Mouse (Mus musculus) kidney, adult 9 months (tissue): ENCODE data around the gene Phf24.

Experiments
- DNase-seq: peaks from one replicate; pipeline ENCODE4 v3.0.0; 2022

The Phf24 gene

GRCm38 (mm10) chr4:42916617-42917401, at the start of gene Phf24:
Phf24 (plus strand) TSS chr4:42916660.
- DNase-seq, result no peak

GRCm38 (mm10) chr4:42867390-42867789, 49.1 kb upstream of the Phf24 start:
- DNase-seq, result no peak

GRCm38 (mm10) chr4:42868193-42868592, 48.3 kb upstream of the Phf24 start:
- no peak for DNase-seq

- DNase-seq, result no peak
Observed at GRCm38 (mm10) chr4:42870748-42871147, 45.7 kb upstream of the Phf24 start.

GRCm38 (mm10) chr4:42872151-42872550, 44.3 kb upstream of the Phf24 start:
- no peak for DNase-seq

GRCm38 (mm10) chr4:42872746-42873435, 43.6 kb upstream of the Phf24 start:
- peak; percentile 13 for DNase-seq

GRCm38 (mm10) chr4:42874134-42874533, 42.3 kb upstream of the Phf24 start, which contains the start of gene Fam205c:
Fam205c (minus strand) TSS chr4:42874234.
- DNase-seq, result no peak

- peak; percentile 72 for DNase-seq
Observed at GRCm38 (mm10) chr4:42876586-42877291, 39.7 kb upstream of the Phf24 start.

GRCm38 (mm10) chr4:42877657-42878056, 38.8 kb upstream of the Phf24 start:
- DNase-seq, result no peak

- no peak for DNase-seq
Observed at GRCm38 (mm10) chr4:42879829-42880676, 36.4 kb upstream of the Phf24 start.

- DNase-seq, result no peak
Observed at GRCm38 (mm10) chr4:42880677-42880948, 35.8 kb upstream of the Phf24 start.

- DNase-seq, result no peak
Observed at GRCm38 (mm10) chr4:42886926-42887325, 29.5 kb upstream of the Phf24 start.

GRCm38 (mm10) chr4:42888806-42889205, 27.7 kb upstream of the Phf24 start:
- DNase-seq, result no peak

- no peak for DNase-seq
Observed at GRCm38 (mm10) chr4:42891176-42891575, 25.3 kb upstream of the Phf24 start.

GRCm38 (mm10) chr4:42895118-42895517, 21.3 kb upstream of the Phf24 start:
- DNase-seq, result no peak

- DNase-seq, result no peak
Observed at GRCm38 (mm10) chr4:42898914-42899313, 17.5 kb upstream of the Phf24 start.

- no peak for DNase-seq
Observed at GRCm38 (mm10) chr4:42900878-42901277, 15.6 kb upstream of the Phf24 start.

GRCm38 (mm10) chr4:42902174-42902573, 14.3 kb upstream of the Phf24 start:
- no peak for DNase-seq

- DNase-seq, result no peak
Observed at GRCm38 (mm10) chr4:42902730-42903129, 13.7 kb upstream of the Phf24 start.

- no peak for DNase-seq
Observed at GRCm38 (mm10) chr4:42903942-42904341, 12.5 kb upstream of the Phf24 start.

- no peak for DNase-seq
Observed at GRCm38 (mm10) chr4:42904523-42904922, 11.9 kb upstream of the Phf24 start.

GRCm38 (mm10) chr4:42904966-42905365, 11.5 kb upstream of the Phf24 start:
- DNase-seq, result no peak

GRCm38 (mm10) chr4:42913391-42913790, 3.1 kb upstream of the Phf24 start:
- DNase-seq, result no peak
